ENCODE assay signal across 8 mouse cellular contexts in genomic region chr19:3638698-3639097, GRCm38 (mm10). TPM values are rescaled to one million over a fixed set of nuclear protein-coding genes. Genes with fewer than 3 reads are reported as not detected.
DNase-seq lines count a peak whose midpoint lies in the region; ATAC-seq and TF ChIP-seq lines count a peak whose summit lies in the region.

No protein-coding gene starts in this region.

- peaks cover 69% of the 10 kb centered on the region for H3K4me1 ChIP-seq in embryonic facial prominence, embryonic 12.5 days
- peaks cover 20% of the 10 kb centered on the region for H3K4me1 ChIP-seq in heart, postnatal 0 days (ENCODE audit: control insufficient read depth, insufficient read depth)
- peaks cover 40% of the 10 kb centered on the region for H3K4me1 ChIP-seq in lung, embryonic 16.5 days (replicated peaks; ENCODE audit: control insufficient read depth, insufficient read depth, low read length)

- H3K36me3 ChIP-seq in embryonic facial prominence, embryonic 12.5 days, result peaks cover 37% of the 10 kb centered on the region; the same call in 1 of the 2 replicates
- H3K36me3 ChIP-seq in heart, postnatal 0 days (replicated peaks; ENCODE audit: control insufficient read depth, insufficient read depth, low read length), result peaks cover 8% of the 10 kb centered on the region; the same call in 1 of the 2 replicates
- H3K36me3 ChIP-seq in lung, embryonic 16.5 days (ENCODE audit: control insufficient read depth, insufficient read depth, low read length), result peaks cover 3% of the 10 kb centered on the region

- TF ChIP-seq CTCF in layer of hippocampus, adult 2 months (conservative IDR thresholded peaks at IDR 0.05), result no peak
- no peak for TF ChIP-seq CTCF in heart, postnatal 0 days (IDR thresholded peaks at IDR 0.05; ENCODE audit: low read depth)

- H3K9me3 ChIP-seq in embryonic facial prominence, embryonic 12.5 days, result no peaks in the 10 kb centered on the region
- H3K9me3 ChIP-seq in heart, postnatal 0 days (replicated peaks; ENCODE audit: control insufficient read depth, low read length), result no peaks in the 10 kb centered on the region
- H3K9me3 ChIP-seq in lung, embryonic 16.5 days (ENCODE audit: control insufficient read depth, low read length), result no peaks in the 10 kb centered on the region

- WGBS in embryonic facial prominence, embryonic 12.5 days, result 35% methylated on average over 8 of the region's 8 CpGs
- 20% methylated on average over 8 of the region's 8 CpGs for WGBS in heart, postnatal 0 days
- WGBS in lung, embryonic 16.5 days, result 2% methylated on average over 8 of the region's 8 CpGs

- H3K4me2 ChIP-seq in embryonic facial prominence, embryonic 12.5 days (replicated peaks), result no peak overlapping the region
- no peak overlapping the region for H3K4me2 ChIP-seq in heart, postnatal 0 days (ENCODE audit: low read depth, low read length)
- no peak overlapping the region for H3K4me2 ChIP-seq in lung, embryonic 16.5 days (ENCODE audit: low read depth, low read length)

- TF ChIP-seq EP300 in heart, postnatal 0 days (IDR thresholded peaks at IDR 0.05; ENCODE audit: low read depth), result no peak

- no peak for ATAC-seq in embryonic facial prominence, embryonic 12.5 days (ENCODE audit: insufficient number of reproducible peaks, insufficient read depth, low FRiP score, low TSS enrichment)
- ATAC-seq in heart, postnatal 0 days (ENCODE audit: insufficient read depth, low read depth), result peak; percentile 54
- peak; percentile 79 for ATAC-seq in lung, embryonic 16.5 days (ENCODE audit: low read depth)

- no peak overlapping the region for H3K4me3 ChIP-seq in layer of hippocampus, adult 2 months
- no peak overlapping the region for H3K4me3 ChIP-seq in embryonic facial prominence, embryonic 12.5 days
- H3K4me3 ChIP-seq in heart, postnatal 0 days (ENCODE audit: low read depth, low read length), result no peak overlapping the region
- H3K4me3 ChIP-seq in lung, embryonic 16.5 days (ENCODE audit: low read length), result no peak overlapping the region

- peak in 1 of 2 experiments; percentile 27 for DNase-seq in layer of hippocampus, adult 2 months (ENCODE audit: low spot score in 2 of 2)
- DNase-seq in layer of hippocampus, postnatal 36 days, result no peak
- peak; percentile 57 for DNase-seq in heart, postnatal 0 days (ENCODE audit: low spot score)
- peak; percentile 82 for DNase-seq in kidney, postnatal 10 days
- peak; percentile 35 for DNase-seq in right cerebral cortex, postnatal 4 days
- DNase-seq in cerebellum, adult 11 months, result no peak

- H3K27me3 ChIP-seq in embryonic facial prominence, embryonic 12.5 days, result no peaks in the 10 kb centered on the region
- no peaks in the 10 kb centered on the region for H3K27me3 ChIP-seq in heart, postnatal 0 days (ENCODE audit: control insufficient read depth, insufficient read depth, low read length)
- H3K27me3 ChIP-seq in lung, embryonic 16.5 days (ENCODE audit: control insufficient read depth, insufficient read depth, low read depth, low read length), result no peaks in the 10 kb centered on the region

- H3K27ac ChIP-seq in layer of hippocampus, adult 2 months, result peak overlapping the region; percentile 72
- H3K27ac ChIP-seq in embryonic facial prominence, embryonic 12.5 days, result peak overlapping the region; percentile 68
- peak overlapping the region; percentile 54 for H3K27ac ChIP-seq in heart, postnatal 0 days (ENCODE audit: low read depth)
- H3K27ac ChIP-seq in lung, embryonic 16.5 days (ENCODE audit: low read length), result peak overlapping the region; percentile 75

- H3K9ac ChIP-seq in embryonic facial prominence, embryonic 12.5 days, result no peak overlapping the region
- H3K9ac ChIP-seq in heart, postnatal 0 days (replicated peaks; ENCODE audit: low read depth, low read length), result no peak overlapping the region
- peak overlapping the region; percentile 32; the same call in 1 of the 2 replicates for H3K9ac ChIP-seq in lung, embryonic 16.5 days (ENCODE audit: low read length)

RNA-seq across cellular contexts. Expression of gene Lrp5, which starts 47.7 kb away (rescaled TPM):
- total RNA-seq in layer of hippocampus, adult 2 months (2021), result 10 to 100 TPM in 1 of 2 experiments, 1 to 10 TPM in 1; 9.4 to 10.0 TPM
- total RNA-seq in layer of hippocampus, postnatal 36 days (2021), result 10 to 100 TPM; 10.2 to 11.4 TPM
- 7.1 and 7.9 TPM in 2 replicates for polyA plus RNA-seq in embryonic facial prominence, embryonic 12.5 days (2016; fragmentation: Nextera tagmentation; extraction: Ambion mirVana)
- 28.0 and 30.5 TPM in 2 replicates for total RNA-seq in heart, postnatal 0 days (2014; rRNA removed; ENCODE audit: low replicate concordance)
- polyA plus RNA-seq in heart, postnatal 0 days (2015; fragmentation: Nextera tagmentation; extraction: Ambion mirVana), result 1.8 and 1.9 TPM in 2 replicates
- 7.4 and 7.8 TPM in 2 replicates for polyA plus RNA-seq in lung, embryonic 16.5 days (2015; fragmentation: Nextera tagmentation; extraction: Ambion mirVana)

Comparison
In these comparisons a context has a peak if more than half of its experiments do, and no peak if none do; other contexts are left out.
1. DNase-seq: peak in heart, postnatal 0 days (single experiment), kidney, postnatal 10 days (single experiment) and right cerebral cortex, postnatal 4 days (single experiment); none in layer of hippocampus, postnatal 36 days (0 of 2) and cerebellum, adult 11 months (single experiment).
2. Peak in every context shown above with its lines, with median percentiles within 50 percentile points of each other: H3K27ac ChIP-seq.